Mouse (Mus musculus) mouse embryonic stem cell (cell line): ENCODE measurements around the gene Smoc1.

ENCODE experiments used
- in situ Hi-C, 2 experiments: fragments of 300-500 bp; cut with MboI; formaldehyde crosslinking; loops; 1 replicate in 1 of 2; 3 replicates in 1 of 2; pipeline ENCODE4 v1.14.3; 2019 to 2020; ENCODE audit warnings: low sequenced_read_pairs in 2 of 2, low pct_unique_long_range_greater_than_20kb in 1 of 2, mixed read lengths in 1 of 2; ENCODE audit not compliant: unreplicated experiment in 1 of 2

Smoc1 gene

GRCm38 (mm10) chr12:81061831-81062361, 35.3 kb downstream of the Smoc1 start:
- in situ Hi-C loops, result no loop called here

- in situ Hi-C loops, result no loop called here
These were observed 36.8 kb downstream of the Smoc1 start for GRCm38 (mm10) chr12:81063336-81063955.

- in situ Hi-C loops, result no loop called here
These were observed 47.5 kb downstream of the Smoc1 start for GRCm38 (mm10) chr12:81074139-81074538.

GRCm38 (mm10) chr12:81074941-81075340, 48.3 kb downstream of the Smoc1 start:
- in situ Hi-C loops, result no loop called here

- in situ Hi-C loops, result no loop called here
These were observed 51.5 kb downstream of the Smoc1 start for GRCm38 (mm10) chr12:81077953-81078646.

GRCm38 (mm10) chr12:81080345-81080744, 53.7 kb downstream of the Smoc1 start:
- in situ Hi-C loops, result no loop called here

GRCm38 (mm10) chr12:81081031-81081430, 54.4 kb downstream of the Smoc1 start:
- in situ Hi-C loops, result no loop called here

GRCm38 (mm10) chr12:81083146-81083545, 56.5 kb downstream of the Smoc1 start:
- in situ Hi-C loops, result no loop called here

- in situ Hi-C loops, result no loop called here
These were observed 58.6 kb downstream of the Smoc1 start for GRCm38 (mm10) chr12:81085244-81085643.

GRCm38 (mm10) chr12:81088131-81088530, 61.5 kb downstream of the Smoc1 start:
- in situ Hi-C loops, result no loop called here

GRCm38 (mm10) chr12:81091641-81092040, 65.0 kb downstream of the Smoc1 start:
- in situ Hi-C loops, result no loop called here

- in situ Hi-C loops, result no loop called here
These were observed 66.0 kb downstream of the Smoc1 start for GRCm38 (mm10) chr12:81092641-81093040.

GRCm38 (mm10) chr12:81093211-81093610, 66.6 kb downstream of the Smoc1 start:
- in situ Hi-C loops, result no loop called here

GRCm38 (mm10) chr12:81094766-81095405, 68.3 kb downstream of the Smoc1 start:
- in situ Hi-C loops, result no loop called here

- in situ Hi-C loops, result no loop called here
These were observed 70.7 kb downstream of the Smoc1 start for GRCm38 (mm10) chr12:81097267-81097666.

GRCm38 (mm10) chr12:81097738-81098137, 71.1 kb downstream of the Smoc1 start:
- in situ Hi-C loops, result no loop called here

GRCm38 (mm10) chr12:81099161-81099560, 72.6 kb downstream of the Smoc1 start:
- in situ Hi-C loops, result no loop called here

- in situ Hi-C loops, result no loop called here
These were observed 75.1 kb downstream of the Smoc1 start for GRCm38 (mm10) chr12:81101691-81102090.

GRCm38 (mm10) chr12:81104546-81104945, 77.9 kb downstream of the Smoc1 start:
- in situ Hi-C loops, result no loop called here
